Mouse (Mus musculus): ENCODE measurements around the gene Borcs8.

Gene Borcs8

GRCm38 (mm10) chr8:70178231-70178630 lies 38.9 kb downstream of the Borcs8 start:
- in situ Hi-C loops (cut with MboI, MseI) = no loop called here

- in situ Hi-C loops (cut with MboI, MseI) = no loop called here
These were observed 39.8 kb downstream of the Borcs8 start for GRCm38 (mm10) chr8:70179082-70179481.

- in situ Hi-C loops (cut with MboI, MseI) = loop anchor here in 1 of 2 experiments (5.0 kb wide), 1 partner anchor 41 kb away; no protein-coding TSS in a partner anchor
These were observed 42.1 kb downstream of the Borcs8 start for GRCm38 (mm10) chr8:70181212-70181902.

GRCm38 (mm10) chr8:70181903-70182252 lies 42.6 kb downstream of the Borcs8 start:
- in situ Hi-C loops (cut with MboI, MseI) = loop anchor here in 1 of 2 experiments (5.0 kb wide), 1 partner anchor 40 kb away; no protein-coding TSS in a partner anchor

GRCm38 (mm10) chr8:70183194-70183593 lies 43.9 kb downstream of the Borcs8 start:
- in situ Hi-C loops (cut with MboI, MseI) = loop anchor here in 1 of 2 experiments (5.0 kb wide), 1 partner anchor 39 kb away; no protein-coding TSS in a partner anchor

- in situ Hi-C loops (cut with MboI, MseI) = no loop called here
These were observed 49.4 kb downstream of the Borcs8 start for GRCm38 (mm10) chr8:70188707-70189106.

GRCm38 (mm10) chr8:70193238-70193637 lies 53.9 kb downstream of the Borcs8 start:
- in situ Hi-C loops (cut with MboI, MseI) = no loop called here

- in situ Hi-C loops (cut with MboI, MseI) = no loop called here
These were observed 54.9 kb downstream of the Borcs8 start for GRCm38 (mm10) chr8:70194191-70194590.

- in situ Hi-C loops (cut with MboI, MseI) = no loop called here
These were observed 56.5 kb downstream of the Borcs8 start for GRCm38 (mm10) chr8:70195762-70196161.

Measured in T-helper 17 cell (primary cell).